Mouse (Mus musculus) limb, embryonic 10.5 days (tissue): ENCODE results near the gene Bcl2l12. TPM values are rescaled to one million over a fixed set of nuclear protein-coding genes. Genes with fewer than 3 reads are reported as not detected.
A peak's percentile ranks its signal among the peaks of the same experiment; 100 is the strongest.

Experiments used
- DNase-seq: peaks from one replicate; pipeline ENCODE4 v3.0.0-alpha.2; 2017; ENCODE audit warnings: low spot score
- H3K27ac ChIP-seq: fragments of 300-500 bp; sonication (generic); 2 replicates; pipeline ENCODE4 v1.5.1; 2016; ENCODE audit warnings: mild to moderate bottlenecking
- H3K27me3 ChIP-seq: fragments of 300-500 bp; sonication (generic); 2 replicates; pipeline ENCODE4 v1.6.1; 2016; ENCODE audit warnings: low read depth, mild to moderate bottlenecking; ENCODE audit not compliant: poor library complexity, severe bottlenecking
- H3K36me3 ChIP-seq: fragments of 300-500 bp; sonication (generic); 2 replicates; pipeline ENCODE4 v1.6.1; 2016; ENCODE audit warnings: mild to moderate bottlenecking, moderate library complexity
- H3K4me1 ChIP-seq: fragments of 300-500 bp; sonication (generic); 2 replicates; pipeline ENCODE4 v1.6.1; 2016
- H3K4me3 ChIP-seq: fragments of 300-500 bp; sonication (generic); 2 replicates; pipeline ENCODE4 v1.5.1; 2016; ENCODE audit warnings: mild to moderate bottlenecking, moderate library complexity
- H3K9me3 ChIP-seq: fragments of 300-500 bp; sonication (generic); replicated peaks from 2 replicates; pipeline ENCODE4 v1.6.1; 2016; ENCODE audit warnings: mild to moderate bottlenecking
- WGBS: fragments of 180-500 bp; shearing (Covaris S2); methylation state at CpG from one replicate; pipeline ENCODE4 v1.1.7; 2016; 5-methylcytosine and 5-hydroxymethylcytosine counted together
- polyA plus RNA-seq: library from polyadenylated mRNA; unstranded; fragments of >200 nt; fragmentation: Nextera tagmentation; extraction: Ambion mirVana; gene quantifications from 2 replicates; pipeline ENCODE4 v1.2.1, GENCODE M21; 2016

The Bcl2l12 gene
- polyA plus RNA-seq, 1 experiment from 2014 or later = 92.2 TPM

DNA sequence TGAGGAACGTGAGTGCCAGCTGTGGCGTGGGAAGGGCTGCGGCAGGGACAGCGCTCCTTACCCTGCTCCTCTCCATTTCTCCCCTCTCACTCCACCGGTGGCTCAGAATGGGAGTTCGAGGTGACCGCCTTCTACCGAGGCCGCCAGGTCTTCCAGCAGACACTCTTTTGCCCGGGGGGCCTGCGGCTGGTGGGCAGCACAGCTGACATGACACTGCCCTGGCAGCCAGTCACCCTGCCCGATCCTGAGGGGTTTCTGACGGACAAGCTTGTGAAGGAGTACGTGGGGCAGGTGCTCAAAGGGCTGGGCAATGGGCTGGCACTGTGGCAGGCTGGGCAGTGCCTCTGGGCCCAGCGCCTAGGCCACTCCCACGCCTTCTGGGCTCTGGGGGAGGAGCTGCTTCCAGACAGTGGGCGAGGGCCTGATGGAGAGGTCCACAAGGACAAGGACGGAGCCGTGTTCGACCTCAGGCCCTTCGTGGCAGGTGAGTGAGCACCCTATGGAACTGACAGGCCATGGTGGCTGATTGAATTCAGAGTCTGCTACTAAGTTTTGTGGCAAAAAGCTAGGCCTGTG lies 2.1 kb upstream of the Bcl2l12 start:
- Histone ChIP-seq H3K36me3 (peaks cover 69% of the 10 kb centered on the region), H3K27me3 (no peaks in the 10 kb centered on the region), H3K9me3 (no peaks in the 10 kb centered on the region), H3K4me1 (peaks cover 46% of the 10 kb centered on the region), H3K27ac (no peak overlapping the region), H3K4me3 (peak overlapping the region; percentile 11)
- WGBS = 87% methylated on average over 21 of the region's 21 CpGs
- DNase-seq = no peak

DNA sequence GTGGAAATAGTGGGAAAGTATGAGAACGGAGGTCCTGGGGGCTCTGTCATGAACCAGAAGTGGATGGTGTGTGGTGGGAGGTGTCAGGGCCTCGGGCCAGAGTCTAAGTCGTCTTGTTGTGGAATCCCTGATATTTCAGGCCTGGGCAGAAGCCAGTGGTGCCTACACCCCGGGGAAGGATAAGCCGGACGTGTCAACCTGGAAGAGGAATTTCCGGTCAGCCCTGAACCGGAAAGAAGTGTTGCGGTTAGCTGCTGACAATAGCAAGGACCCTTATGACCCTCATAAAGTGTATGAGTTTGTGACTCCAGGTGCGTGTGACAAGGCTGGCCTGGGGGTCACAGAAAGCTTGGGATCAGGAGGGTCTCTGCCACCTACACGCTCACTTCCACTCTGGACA lies 1.2 kb upstream of the Bcl2l12 start:
- H3K36me3 ChIP-seq = peaks cover 69% of the 10 kb centered on the region

DNA sequence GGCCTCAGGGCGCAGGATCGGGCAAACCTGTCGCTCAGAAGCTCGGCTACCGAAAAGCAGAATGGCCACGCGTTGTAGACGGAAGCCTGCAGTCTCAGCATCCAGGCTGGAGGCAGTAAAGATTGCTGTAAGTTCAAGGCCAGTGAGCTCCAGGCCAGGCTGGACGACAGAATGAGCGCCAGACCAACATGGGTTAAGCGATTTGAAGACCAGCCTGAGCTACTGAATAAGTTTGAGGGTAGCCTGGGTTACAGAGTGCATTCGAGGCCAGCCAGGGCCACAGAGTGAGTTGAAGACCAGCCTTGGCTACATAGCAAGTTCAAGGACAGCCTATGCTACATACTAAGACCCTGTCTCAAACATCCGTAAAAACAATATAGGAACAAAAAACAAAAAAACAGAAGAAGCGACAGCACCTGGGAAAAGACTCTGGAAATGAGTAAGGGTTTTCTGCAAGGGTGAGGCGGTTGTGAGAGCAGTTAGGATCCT lies 528 bp downstream of the Bcl2l12 start:
- WGBS = 5% methylated on average over 15 of the region's 15 CpGs
- Histone ChIP-seq H3K9me3 (no peaks in the 10 kb centered on the region), H3K36me3 (peaks cover 69% of the 10 kb centered on the region), H3K4me1 (peaks cover 38% of the 10 kb centered on the region), H3K27me3 (no peaks in the 10 kb centered on the region), H3K27ac (peak overlapping the region; percentile 91), H3K4me3 (peak overlapping the region; percentile 75)
- DNase-seq = no peak

More for the DNA sequence above, 1.2 kb upstream of the Bcl2l12 start:
- H3K27ac ChIP-seq = no peak overlapping the region
- H3K27me3 ChIP-seq = no peaks in the 10 kb centered on the region
- H3K4me1 ChIP-seq = peaks cover 44% of the 10 kb centered on the region
- no peaks in the 10 kb centered on the region for H3K9me3 ChIP-seq
- 83% methylated on average over 11 of the region's 11 CpGs for WGBS
- H3K4me3 ChIP-seq = no peak overlapping the region
- DNase-seq = no peak

DNA sequence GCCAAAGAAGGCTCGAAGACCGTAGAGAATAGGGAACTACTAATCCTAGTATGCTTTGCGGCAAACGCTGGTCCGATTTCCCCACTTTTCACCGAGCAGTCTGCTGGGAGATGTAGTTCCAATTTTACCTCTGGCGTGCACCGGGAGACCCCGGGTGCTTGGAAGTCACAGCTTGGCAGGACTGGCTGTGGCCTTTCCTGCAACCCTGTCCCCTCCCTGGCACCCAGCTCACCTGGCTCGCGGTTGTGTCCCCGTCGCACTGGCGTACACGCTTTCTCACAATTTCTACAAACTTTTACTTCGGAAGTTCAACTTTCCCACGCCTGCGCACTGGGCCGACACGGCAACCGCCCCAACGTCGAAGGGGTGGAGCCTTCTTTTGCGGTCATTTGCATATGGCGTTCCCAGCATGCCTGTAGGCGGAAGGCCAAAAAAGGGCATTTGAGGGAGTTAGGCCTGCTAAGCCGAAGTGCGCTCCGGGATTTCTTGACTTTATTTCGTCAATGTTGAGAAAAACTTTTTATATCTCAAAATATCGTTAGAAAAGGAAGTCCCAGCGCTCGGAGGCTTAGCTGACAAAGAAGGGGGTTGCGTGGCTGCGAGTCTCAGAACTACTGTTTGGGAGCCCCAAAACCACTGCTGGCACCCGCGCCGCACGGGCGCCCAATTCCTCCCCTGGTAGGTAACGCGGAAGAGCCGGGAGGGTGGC lies 1.1 kb downstream of the Bcl2l12 start, which contains the start of gene Irf3:
Gene Irf3, plus strand, starts transcription at position 418 of the 709 bp plus-strand sequence.
- Histone ChIP-seq H3K4me1 (peaks cover 38% of the 10 kb centered on the region), H3K9me3 (no peaks in the 10 kb centered on the region), H3K27ac (peak within 1 kb of the TSS; percentile 91), H3K27me3 (no peaks in the 10 kb centered on the region), H3K36me3 (peaks cover 69% of the 10 kb centered on the region), H3K4me3 (peak within 1 kb of the TSS; percentile 75)
- under 1% methylated on average over 43 of the region's 43 CpGs for WGBS
- DNase-seq = peak; percentile 95

DNA sequence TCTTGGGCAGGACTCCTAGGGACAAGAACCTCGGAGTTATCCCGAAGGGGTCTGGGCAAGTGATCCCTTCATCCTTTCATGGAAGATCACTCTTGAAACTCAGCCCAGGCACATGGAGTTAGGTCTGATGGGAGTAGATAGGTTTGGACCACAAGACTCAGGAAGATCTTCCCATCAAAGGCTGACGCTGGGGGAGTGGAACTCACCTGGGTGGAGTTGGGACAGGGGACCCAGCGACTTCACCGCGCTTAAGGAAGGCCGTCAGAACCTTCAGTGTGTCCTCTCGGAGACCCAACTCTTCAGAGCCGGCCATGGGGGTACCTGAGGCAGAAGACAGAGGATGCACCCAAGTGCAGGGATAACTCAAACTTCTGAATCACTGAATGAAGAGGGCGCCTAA lies 1.8 kb downstream of the Bcl2l12 start:
- Histone ChIP-seq H3K27me3 (no peaks in the 10 kb centered on the region), H3K4me3 (peak overlapping the region; percentile 75), H3K27ac (peak overlapping the region; percentile 91), H3K4me1 (peaks cover 38% of the 10 kb centered on the region), H3K36me3 (peaks cover 69% of the 10 kb centered on the region), H3K9me3 (no peaks in the 10 kb centered on the region)
- no peak for DNase-seq
- 15% methylated on average over 10 of the region's 10 CpGs for WGBS

DNA sequence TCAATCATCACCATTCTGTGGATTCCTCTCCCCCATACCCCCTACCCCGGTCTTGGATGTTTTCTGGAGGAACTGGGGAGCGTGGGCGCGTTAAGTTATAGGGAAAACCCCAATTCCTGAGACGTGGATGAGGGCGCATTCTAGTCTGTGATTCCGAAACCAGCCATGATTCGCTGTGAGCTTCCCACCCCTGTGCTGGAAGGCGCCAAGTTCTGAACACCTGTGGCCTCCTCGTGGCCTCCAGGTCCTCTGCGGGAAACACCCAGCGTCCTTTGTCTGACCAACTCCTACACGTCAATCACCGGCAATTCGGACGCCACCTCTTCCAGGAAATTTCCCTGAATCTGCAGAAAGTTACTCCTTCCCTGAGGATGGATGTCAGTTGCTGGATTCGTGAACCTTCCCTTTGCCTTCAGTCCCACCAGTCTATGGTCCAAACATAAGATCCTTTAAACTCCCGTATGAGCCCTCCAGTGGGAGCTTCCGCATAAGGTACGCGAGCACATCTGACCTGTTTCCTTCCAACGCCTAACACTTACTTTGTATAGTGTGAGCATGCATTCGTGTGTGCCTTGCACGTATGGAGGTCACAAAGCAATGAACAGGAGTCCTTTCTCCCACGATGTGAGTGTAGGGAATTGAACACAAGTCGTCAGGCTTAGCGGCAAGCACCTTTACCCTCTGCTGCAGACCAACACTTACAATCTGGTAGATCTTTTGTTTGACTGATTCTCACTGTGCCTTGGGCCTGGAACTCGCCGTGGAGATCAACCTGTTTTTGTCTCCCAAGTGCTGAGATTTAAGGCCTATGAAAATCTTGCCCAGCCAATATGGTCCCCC lies 11.4 kb downstream of the Bcl2l12 start:
- peaks cover 66% of the 10 kb centered on the region for H3K36me3 ChIP-seq
- H3K4me1 ChIP-seq = peaks cover 37% of the 10 kb centered on the region
- no peaks in the 10 kb centered on the region for H3K27me3 ChIP-seq
- DNase-seq = peak; percentile 85
- no peaks in the 10 kb centered on the region for H3K9me3 ChIP-seq
- under 1% methylated on average over 29 of the region's 29 CpGs for WGBS
- peak overlapping the region; percentile 99 for H3K27ac ChIP-seq
- H3K4me3 ChIP-seq = peak overlapping the region; percentile 80

DNA sequence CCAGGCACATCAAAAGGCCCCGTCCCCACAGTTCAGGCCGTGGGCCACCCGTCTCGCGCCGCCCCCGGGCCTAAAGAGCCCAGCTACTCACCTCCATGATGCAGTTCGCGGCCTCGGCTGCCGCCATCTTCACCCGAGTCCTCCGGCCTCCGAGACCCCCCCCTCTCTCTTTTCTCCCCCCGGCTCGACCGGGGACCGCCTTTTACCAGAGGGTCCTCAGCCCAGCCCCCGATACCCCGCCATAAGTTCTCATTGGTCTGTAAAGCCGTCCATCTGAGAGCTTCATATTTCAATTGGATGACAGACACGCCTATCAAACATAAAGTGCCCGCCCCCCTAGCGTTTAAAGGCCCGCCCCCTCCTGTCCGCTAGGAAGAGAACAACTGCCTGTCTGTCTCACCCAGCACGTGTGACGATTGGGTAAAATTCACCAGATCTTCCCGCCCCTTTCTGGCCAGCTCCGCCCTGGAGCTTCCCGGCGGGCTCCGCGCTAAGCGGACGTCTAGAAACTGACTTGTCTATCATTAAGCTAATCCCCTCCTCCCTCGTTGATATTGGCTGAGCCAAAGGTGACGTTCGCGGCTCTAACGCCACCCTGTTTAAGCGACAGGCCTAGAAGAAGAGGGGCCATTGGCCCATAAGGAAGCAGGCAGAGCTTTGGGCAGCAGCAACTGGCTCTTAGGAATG lies 12.2 kb downstream of the Bcl2l12 start, which contains the start of gene Prmt1:
Gene Prmt1, minus strand, starts transcription at position 377 of the 687 bp plus-strand sequence.
- peak within 1 kb of the TSS; percentile 80 for H3K4me3 ChIP-seq
- no peaks in the 10 kb centered on the region for H3K27me3 ChIP-seq
- peaks cover 66% of the 10 kb centered on the region for H3K36me3 ChIP-seq
- H3K9me3 ChIP-seq = no peaks in the 10 kb centered on the region
- WGBS = 2% methylated on average over 42 of the region's 42 CpGs
- H3K4me1 ChIP-seq = peaks cover 37% of the 10 kb centered on the region
- DNase-seq = peak; percentile 92
- H3K27ac ChIP-seq = peak within 1 kb of the TSS; percentile 99

DNA sequence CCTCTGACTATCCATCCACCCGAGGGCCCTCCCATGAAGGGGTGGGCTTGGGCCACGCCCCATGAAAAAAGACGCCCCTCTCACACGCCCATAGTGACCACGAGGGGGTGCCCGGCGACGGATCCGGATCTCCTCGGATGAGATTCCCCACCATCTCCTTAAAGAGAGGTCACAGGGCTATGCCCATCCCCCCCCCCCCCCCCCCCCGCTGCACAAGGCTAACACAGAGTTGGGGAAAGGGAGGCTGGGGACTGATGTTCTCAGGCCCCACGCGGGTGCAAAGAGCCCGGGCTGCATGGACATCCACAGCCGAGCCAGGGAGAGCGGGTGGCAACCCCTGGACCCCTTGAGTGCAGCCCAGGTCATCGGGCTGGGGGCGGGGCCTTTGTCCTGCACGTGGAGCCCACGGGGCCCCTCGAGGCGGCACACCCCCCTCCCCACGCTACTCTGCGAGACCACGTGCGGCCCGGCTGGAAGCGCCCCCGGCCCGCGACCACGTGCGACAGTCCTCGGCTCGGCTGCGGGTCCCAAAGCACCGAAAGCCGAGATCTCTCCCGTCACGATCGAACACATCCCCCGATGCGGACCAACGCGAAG lies 12.8 kb downstream of the Bcl2l12 start:
- peaks cover 37% of the 10 kb centered on the region for H3K4me1 ChIP-seq
- H3K27me3 ChIP-seq = no peaks in the 10 kb centered on the region
- H3K27ac ChIP-seq = peak overlapping the region; percentile 99
- peak overlapping the region; percentile 80 for H3K4me3 ChIP-seq
- under 1% methylated on average over 44 of the region's 45 CpGs for WGBS
- peaks cover 66% of the 10 kb centered on the region for H3K36me3 ChIP-seq
- H3K9me3 ChIP-seq = no peaks in the 10 kb centered on the region
- peak; percentile 87 for DNase-seq

DNA sequence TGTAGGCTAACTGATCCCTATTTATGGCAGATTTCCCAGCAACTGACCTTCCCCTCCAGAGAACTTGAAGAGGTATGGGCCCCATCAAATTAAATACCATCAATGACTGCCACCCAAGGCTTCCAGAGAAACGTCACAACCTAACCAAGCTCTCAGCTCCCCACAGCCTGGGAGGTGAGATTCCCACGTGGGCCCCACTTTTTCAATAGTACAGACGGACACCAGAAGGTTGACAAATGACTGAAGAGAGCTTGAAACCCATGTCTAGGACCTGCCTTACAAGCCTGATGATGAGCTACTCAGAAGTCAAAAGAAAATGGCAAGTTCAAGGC lies 13.7 kb downstream of the Bcl2l12 start:
- H3K4me1 ChIP-seq = peaks cover 37% of the 10 kb centered on the region
- H3K4me3 ChIP-seq = peak overlapping the region; percentile 80
- no peak for DNase-seq
- H3K9me3 ChIP-seq = no peaks in the 10 kb centered on the region
- H3K36me3 ChIP-seq = peaks cover 66% of the 10 kb centered on the region
- WGBS = 57% methylated on average over 3 of the region's 3 CpGs
- H3K27ac ChIP-seq = 0 out of 2 replicates have a peak overlapping the region, but pooled peaks have one; percentile 19
- no peaks in the 10 kb centered on the region for H3K27me3 ChIP-seq

DNA sequence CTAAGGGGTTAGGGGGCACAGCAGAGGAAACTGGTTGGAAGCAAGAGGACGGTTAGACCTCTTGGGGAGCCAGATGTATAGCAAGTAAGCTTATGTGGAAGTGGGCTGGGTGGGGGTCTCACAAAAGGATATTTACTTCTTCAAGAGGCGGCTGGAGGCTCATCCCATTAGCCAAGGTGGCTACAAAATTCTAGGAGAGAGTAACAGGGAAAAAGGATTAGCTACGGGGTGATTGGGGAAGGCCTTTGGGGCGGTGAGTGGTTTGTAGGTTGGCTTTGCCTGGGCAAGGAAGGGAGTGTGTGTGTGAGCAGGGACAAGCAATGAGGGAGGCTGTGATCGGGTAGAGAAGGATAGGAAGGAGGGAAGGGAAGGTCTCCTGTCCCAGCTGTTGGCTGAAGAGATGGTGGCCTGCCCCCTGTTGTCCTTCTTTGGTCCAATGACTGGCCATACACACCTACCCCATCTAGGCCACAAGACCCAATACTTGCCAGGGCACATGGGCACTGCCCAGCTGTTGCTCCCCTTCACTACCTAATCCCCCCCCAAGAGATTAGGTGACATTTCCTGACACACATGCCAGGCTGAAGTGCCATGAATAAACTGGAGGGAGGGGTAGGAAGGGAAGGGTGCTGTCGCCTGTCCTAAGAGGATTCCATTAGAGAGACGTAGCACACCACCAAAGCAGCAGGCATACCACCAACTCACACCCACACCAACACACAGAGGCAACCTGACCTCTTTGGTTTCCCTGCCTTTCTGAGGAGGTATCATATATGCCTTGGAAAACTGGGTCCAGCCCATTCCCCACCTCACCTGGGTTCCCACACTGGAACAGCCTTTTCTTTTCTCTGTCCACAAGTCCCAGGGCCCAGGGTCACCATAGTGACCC lies 14.3 kb downstream of the Bcl2l12 start:
- no peak for DNase-seq
- H3K27ac ChIP-seq = no peak overlapping the region
- 84% methylated on average over 7 of the region's 7 CpGs for WGBS
- peaks cover 36% of the 10 kb centered on the region for H3K4me1 ChIP-seq
- peaks cover 66% of the 10 kb centered on the region for H3K36me3 ChIP-seq
- peak overlapping the region; percentile 80 for H3K4me3 ChIP-seq
- no peaks in the 10 kb centered on the region for H3K27me3 ChIP-seq
- H3K9me3 ChIP-seq = no peaks in the 10 kb centered on the region

DNA sequence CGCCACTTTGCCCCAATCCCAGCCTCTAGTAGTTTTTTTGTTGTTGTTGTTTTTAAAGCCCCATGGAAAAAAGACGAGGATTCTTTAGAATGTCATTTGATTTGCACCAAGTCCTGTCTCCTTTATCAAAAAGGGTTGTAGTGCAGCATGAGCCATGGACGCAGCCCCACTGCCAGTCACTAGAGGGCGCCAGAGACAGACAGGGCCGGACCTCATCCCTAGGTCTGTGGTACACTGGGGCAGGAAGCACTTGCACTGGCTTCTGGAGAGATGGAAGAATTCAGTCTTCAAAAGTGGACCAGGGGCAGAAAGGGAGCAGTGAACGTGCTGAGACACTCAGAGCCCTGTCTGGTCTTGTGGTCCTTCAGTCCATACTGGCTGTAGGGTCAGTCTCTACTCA lies 15.4 kb downstream of the Bcl2l12 start:
- H3K27ac ChIP-seq = no peak overlapping the region
- peaks cover 69% of the 10 kb centered on the region for H3K36me3 ChIP-seq
- H3K9me3 ChIP-seq = no peaks in the 10 kb centered on the region
- H3K4me1 ChIP-seq = peaks cover 30% of the 10 kb centered on the region
- DNase-seq = peak; percentile 90
- H3K27me3 ChIP-seq = no peaks in the 10 kb centered on the region
- peak overlapping the region; percentile 80 for H3K4me3 ChIP-seq
- 50% methylated on average over 6 of the region's 6 CpGs for WGBS
